12 mouse cellular contexts compared by ENCODE assay signal in the genomic region with DNA sequence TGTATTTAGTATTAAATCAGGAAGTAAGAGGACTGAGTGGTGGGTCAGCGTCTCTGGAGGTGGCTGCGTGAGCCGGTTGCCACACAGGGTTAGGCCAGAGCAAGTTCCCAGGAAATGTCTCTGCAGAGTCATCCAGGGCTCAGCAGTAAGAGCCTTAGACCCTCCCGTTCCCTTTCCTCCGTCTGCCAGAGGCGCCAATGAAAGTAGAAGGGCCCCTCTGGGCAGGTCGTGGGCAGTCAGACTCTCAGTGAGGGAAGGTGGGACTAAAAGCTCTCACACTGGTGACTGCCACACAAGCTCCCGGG. TPM values are rescaled to one million over a fixed set of nuclear protein-coding genes. Genes with fewer than 3 reads are reported as not detected.
DNase-seq lines count a peak whose midpoint lies in the region; ATAC-seq lines count a peak whose summit lies in the region.
"Had no signal": no experiment of that assay in that cellular context is flagged by ENCODE, and none has a peak within 500 bp of the region (broad histone marks: within the 10 kb centered on the region; RNA-seq: fewer than 3 reads in every experiment).

No protein-coding gene starts in this region.

- ATAC-seq in heart, embryonic 12.5 days (ENCODE audit: insufficient number of reproducible peaks, low FRiP score): 0 out of 2 replicates have a peak, but pooled peaks have one; percentile 33
- peak; percentile 51 for ATAC-seq in liver, embryonic 16.5 days (ENCODE audit: low read depth)
- ATAC-seq in midbrain, embryonic 14.5 days (ENCODE audit: low FRiP score, low TSS enrichment): no peak
- ATAC-seq in hindbrain, embryonic 12.5 days (ENCODE audit: low FRiP score): no peak

- peaks cover 24% of the 10 kb centered on the region for H3K4me1 ChIP-seq in heart, embryonic 12.5 days (replicated peaks)
- peaks cover 2% of the 10 kb centered on the region; the same call in 1 of the 2 replicates for H3K4me1 ChIP-seq in liver, embryonic 16.5 days (ENCODE audit: control insufficient read depth, low read depth, low read length)
- no peaks in the 10 kb centered on the region for H3K4me1 ChIP-seq in midbrain, embryonic 14.5 days (ENCODE audit: control insufficient read depth, insufficient read depth, low read length)
- peaks cover 27% of the 10 kb centered on the region for H3K4me1 ChIP-seq in hindbrain, embryonic 10.5 days (replicated peaks)
- H3K4me1 ChIP-seq in hindbrain, embryonic 12.5 days: peaks cover 4% of the 10 kb centered on the region; the same call in 1 of the 2 replicates

- H3K9me3 ChIP-seq in heart, embryonic 12.5 days (replicated peaks): no peaks in the 10 kb centered on the region
- no peaks in the 10 kb centered on the region for H3K9me3 ChIP-seq in liver, embryonic 16.5 days (replicated peaks; ENCODE audit: control insufficient read depth, low read length)
- no peaks in the 10 kb centered on the region for H3K9me3 ChIP-seq in midbrain, embryonic 14.5 days (ENCODE audit: control insufficient read depth, low read length)
- no peaks in the 10 kb centered on the region for H3K9me3 ChIP-seq in hindbrain, embryonic 10.5 days
- no peaks in the 10 kb centered on the region for H3K9me3 ChIP-seq in hindbrain, embryonic 12.5 days (replicated peaks)
- H3K9me3 ChIP-seq: forebrain, embryonic 10.5 days; neural tube, embryonic 12.5 days had no signal

- DNase-seq in heart, postnatal 25 days (ENCODE audit: low spot score): no peak
- peak; percentile 14 for DNase-seq in right cerebral cortex, adult 18-20 months
- DNase-seq in right cerebral cortex, postnatal 4 days: no peak
- no peak for DNase-seq in midbrain, embryonic 14.5 days
- DNase-seq in hindbrain, embryonic 10.5 days (ENCODE audit: low spot score): no peak
- DNase-seq: gastrocnemius, postnatal 10 days; kidney, postnatal 10 days had no signal

- no peaks in the 10 kb centered on the region for H3K36me3 ChIP-seq in heart, embryonic 12.5 days
- no peaks in the 10 kb centered on the region for H3K36me3 ChIP-seq in liver, embryonic 16.5 days (ENCODE audit: control insufficient read depth, insufficient read depth)
- H3K36me3 ChIP-seq in midbrain, embryonic 14.5 days (ENCODE audit: control insufficient read depth, insufficient read depth, low read length): no peaks in the 10 kb centered on the region
- no peaks in the 10 kb centered on the region for H3K36me3 ChIP-seq in hindbrain, embryonic 10.5 days
- no peaks in the 10 kb centered on the region for H3K36me3 ChIP-seq in hindbrain, embryonic 12.5 days
- H3K36me3 ChIP-seq: forebrain, embryonic 10.5 days; neural tube, embryonic 12.5 days had no signal

- peak overlapping the region; percentile 10 for H3K9ac ChIP-seq in heart, embryonic 12.5 days
- no peak overlapping the region for H3K9ac ChIP-seq in liver, embryonic 16.5 days (ENCODE audit: low read depth, low read length)
- no peak overlapping the region for H3K9ac ChIP-seq in midbrain, embryonic 14.5 days (replicated peaks; ENCODE audit: low read length)
- no peak overlapping the region; the same call in 1 of the 2 replicates for H3K9ac ChIP-seq in hindbrain, embryonic 12.5 days
- H3K9ac ChIP-seq: neural tube, embryonic 12.5 days had no signal

- no peak overlapping the region for H3K4me3 ChIP-seq in heart, embryonic 12.5 days
- H3K4me3 ChIP-seq in liver, embryonic 16.5 days (ENCODE audit: low read depth, low read length): no peak overlapping the region
- no peak overlapping the region for H3K4me3 ChIP-seq in midbrain, embryonic 14.5 days (replicated peaks; ENCODE audit: low read depth, low read length)
- H3K4me3 ChIP-seq in hindbrain, embryonic 10.5 days: no peak overlapping the region
- no peak overlapping the region for H3K4me3 ChIP-seq in hindbrain, embryonic 12.5 days
- H3K4me3 ChIP-seq: forebrain, embryonic 10.5 days; neural tube, embryonic 12.5 days had no signal

- intact Hi-C loops in heart, postnatal 25 days (cut with DNase I): no loop called here

- WGBS in heart, embryonic 12.5 days: 33% methylated on average over 8 of the region's 8 CpGs
- 8% methylated on average over 8 of the region's 8 CpGs for whole genome bisulfite sequencing in liver, embryonic 16.5 days (ENCODE audit: insufficient replicate concordance)
- 73% methylated on average over 8 of the region's 8 CpGs for WGBS in midbrain, embryonic 14.5 days
- WGBS in hindbrain, embryonic 10.5 days: 69% methylated on average over 8 of the region's 8 CpGs
- 66% methylated on average over 8 of the region's 8 CpGs for WGBS in hindbrain, embryonic 12.5 days

- peak overlapping the region; percentile 85 for H3K27ac ChIP-seq in heart, embryonic 12.5 days (ENCODE audit: poor library complexity, severe bottlenecking)
- no peak overlapping the region; the same call in 1 of the 2 replicates for H3K27ac ChIP-seq in liver, embryonic 16.5 days (ENCODE audit: low read length)
- H3K27ac ChIP-seq in midbrain, embryonic 14.5 days (replicated peaks; ENCODE audit: low read depth, low read length): no peak overlapping the region
- H3K27ac ChIP-seq in hindbrain, embryonic 10.5 days: no peak overlapping the region
- H3K27ac ChIP-seq in hindbrain, embryonic 12.5 days: no peak overlapping the region
- H3K27ac ChIP-seq: forebrain, embryonic 10.5 days; neural tube, embryonic 12.5 days had no signal

- peak overlapping the region; percentile 25 for H3K4me2 ChIP-seq in heart, embryonic 12.5 days
- H3K4me2 ChIP-seq in liver, embryonic 16.5 days (ENCODE audit: low read depth, low read length): no peak overlapping the region
- no peak overlapping the region for H3K4me2 ChIP-seq in midbrain, embryonic 14.5 days (ENCODE audit: low read length)
- H3K4me2 ChIP-seq in hindbrain, embryonic 12.5 days (replicated peaks): no peak overlapping the region
- H3K4me2 ChIP-seq: neural tube, embryonic 12.5 days had no signal

- H3K27me3 ChIP-seq in heart, embryonic 12.5 days (replicated peaks): no peaks in the 10 kb centered on the region
- H3K27me3 ChIP-seq in liver, embryonic 16.5 days (ENCODE audit: control insufficient read depth, insufficient read depth, low read depth, low read length): no peaks in the 10 kb centered on the region
- no peaks in the 10 kb centered on the region for H3K27me3 ChIP-seq in midbrain, embryonic 14.5 days (ENCODE audit: control insufficient read depth, insufficient read depth, low read length)
- no peaks in the 10 kb centered on the region; the same call in 1 of the 2 replicates for H3K27me3 ChIP-seq in hindbrain, embryonic 10.5 days (ENCODE audit: insufficient read depth, poor library complexity, severe bottlenecking)
- no peaks in the 10 kb centered on the region for H3K27me3 ChIP-seq in hindbrain, embryonic 12.5 days
- H3K27me3 ChIP-seq: neural tube, embryonic 12.5 days had no signal

RNA-seq across cellular contexts. Expression of gene Nenf, which starts 48.4 kb away (rescaled TPM):
- 103 and 105 TPM in 2 replicates for polyA plus RNA-seq in heart, embryonic 12.5 days (2016; fragmentation: Nextera tagmentation; extraction: Ambion mirVana)
- total RNA-seq in heart, postnatal 25 days (2021): 100 to 1,000 TPM in 1 of 2 experiments, 10 to 100 TPM in 1; 98.8 to 102 TPM
- 22.0 and 25.5 TPM in 2 replicates for polyA plus RNA-seq in liver, embryonic 16.5 days (2015; fragmentation: Nextera tagmentation; extraction: Ambion mirVana)
- polyA plus RNA-seq in midbrain, embryonic 14.5 days (2014; fragmentation: Nextera tagmentation; extraction: Ambion mirVana): 125 and 160 TPM in 2 replicates
- 58.6 and 75.5 TPM in 2 replicates for polyA plus RNA-seq in hindbrain, embryonic 10.5 days (2016; fragmentation: Nextera tagmentation; extraction: Ambion mirVana)
- polyA plus RNA-seq in hindbrain, embryonic 12.5 days (2016; fragmentation: Nextera tagmentation; extraction: Ambion mirVana): 81.0 and 87.3 TPM in 2 replicates

RNA-seq across cellular contexts. Expression of gene Atf3, which starts 51.8 kb away (rescaled TPM):
- polyA plus RNA-seq in heart, embryonic 12.5 days (2016; fragmentation: Nextera tagmentation; extraction: Ambion mirVana): 17.0 and 17.6 TPM in 2 replicates
- 1 to 10 TPM; 4.9 to 6.0 TPM for total RNA-seq in heart, postnatal 25 days (2021)
- 1.5 and 1.9 TPM in 2 replicates for polyA plus RNA-seq in liver, embryonic 16.5 days (2015; fragmentation: Nextera tagmentation; extraction: Ambion mirVana)
- 0.70 and 1.8 TPM in 2 replicates for polyA plus RNA-seq in midbrain, embryonic 14.5 days (2014; fragmentation: Nextera tagmentation; extraction: Ambion mirVana)
- polyA plus RNA-seq in hindbrain, embryonic 10.5 days (2016; fragmentation: Nextera tagmentation; extraction: Ambion mirVana): 2.4 and 2.9 TPM in 2 replicates
- polyA plus RNA-seq in hindbrain, embryonic 12.5 days (2016; fragmentation: Nextera tagmentation; extraction: Ambion mirVana): 1.9 and 2.7 TPM in 2 replicates

RNA-seq across cellular contexts. Expression of gene Tmem206, which starts 56.1 kb away (rescaled TPM):
- 16.6 and 18.1 TPM in 2 replicates for polyA plus RNA-seq in heart, embryonic 12.5 days (2016; fragmentation: Nextera tagmentation; extraction: Ambion mirVana)
- 1 to 10 TPM; 3.5 to 4.1 TPM for total RNA-seq in heart, postnatal 25 days (2021)
- polyA plus RNA-seq in liver, embryonic 16.5 days (2015; fragmentation: Nextera tagmentation; extraction: Ambion mirVana): 5.9 and 6.1 TPM in 2 replicates
- polyA plus RNA-seq in midbrain, embryonic 14.5 days (2014; fragmentation: Nextera tagmentation; extraction: Ambion mirVana): 41.1 and 47.1 TPM in 2 replicates
- polyA plus RNA-seq in hindbrain, embryonic 10.5 days (2016; fragmentation: Nextera tagmentation; extraction: Ambion mirVana): 30.5 and 36.6 TPM in 2 replicates
- 34.2 and 35.1 TPM in 2 replicates for polyA plus RNA-seq in hindbrain, embryonic 12.5 days (2016; fragmentation: Nextera tagmentation; extraction: Ambion mirVana)

Comparison
In these comparisons a context has a peak if more than half of its experiments do, and no peak if none do; other contexts are left out.
1. ATAC-seq: peak in heart, embryonic 12.5 days (single experiment) and liver, embryonic 16.5 days (single experiment); none in midbrain, embryonic 14.5 days (single experiment) and hindbrain, embryonic 12.5 days (single experiment).